Mouse (Mus musculus) cerebellum, postnatal 14 days (tissue): ENCODE measurements at regions not wholly inside any gene's neighbourhood (a gene's known extent, or its start where the extent isn't known, plus 50 kb on each side); places are given as distances from the start of the nearest gene placed in this dataset.
"Not testable (repeated sequence)": the region's sequence is repeated elsewhere in the genome, so short reads cannot be mapped to it uniquely, and the experiment has no call there.

Experiments
- DNase-seq, 2 experiments: peaks; one replicate each; pipeline ENCODE4 v3.0.0; 2021; ENCODE audit warnings: mixed read lengths in 2 of 2

- DNase-seq: no peak
Measured at GRCm38 (mm10) chr16:30687225-30687624, 87.7 kb downstream of the Fam43a start.

GRCm38 (mm10) chr16:30687682-30688081 lies 88.2 kb downstream of the Fam43a start:
- DNase-seq: no peak

- peak; percentile 47 to 56 for DNase-seq
Measured at GRCm38 (mm10) chr16:30690531-30690930, 91.0 kb downstream of the Fam43a start.

- DNase-seq: no peak
Measured at GRCm38 (mm10) chr16:30691964-30692363, 92.4 kb downstream of the Fam43a start.

GRCm38 (mm10) chr16:30692541-30693141 lies 93.1 kb downstream of the Fam43a start:
- DNase-seq: no peak

- no peak for DNase-seq
Measured at GRCm38 (mm10) chr16:30693206-30693605, 93.7 kb downstream of the Fam43a start.

GRCm38 (mm10) chr16:30693839-30694527 lies 94.5 kb downstream of the Fam43a start:
- DNase-seq: no peak

- no peak for DNase-seq
Measured at GRCm38 (mm10) chr16:30695691-30696090, 96.2 kb downstream of the Fam43a start.

GRCm38 (mm10) chr16:30697209-30697608 lies 97.7 kb downstream of the Fam43a start:
- no peak for DNase-seq

- no peak for DNase-seq
Measured at GRCm38 (mm10) chr16:30697806-30698205, 98.3 kb downstream of the Fam43a start.

- no peak for DNase-seq
Measured at GRCm38 (mm10) chr16:30703831-30704230, 104.3 kb downstream of the Fam43a start.

GRCm38 (mm10) chr16:30709501-30709900 lies 110.0 kb downstream of the Fam43a start:
- DNase-seq: no peak

GRCm38 (mm10) chr16:30709975-30710374 lies 110.5 kb downstream of the Fam43a start:
- DNase-seq: no peak

GRCm38 (mm10) chr16:30712570-30712969 lies 113.0 kb downstream of the Fam43a start:
- DNase-seq: no peak

- DNase-seq: not testable (repeated sequence)
Measured at GRCm38 (mm10) chr16:30717577-30717976, 118.1 kb downstream of the Fam43a start.

GRCm38 (mm10) chr16:30720791-30721190 lies 121.3 kb downstream of the Fam43a start:
- DNase-seq: no peak

- no peak for DNase-seq
Measured at GRCm38 (mm10) chr16:30721223-30721622, 121.7 kb downstream of the Fam43a start.

- DNase-seq: no peak
Measured at GRCm38 (mm10) chr16:30722372-30722771, 122.8 kb downstream of the Fam43a start.

- DNase-seq: no peak
Measured at GRCm38 (mm10) chr16:30724591-30724990, 125.1 kb downstream of the Fam43a start.

- DNase-seq: no peak
Measured at GRCm38 (mm10) chr16:30732770-30733415, 133.4 kb downstream of the Fam43a start.

GRCm38 (mm10) chr16:30733478-30733877 lies 134.0 kb downstream of the Fam43a start:
- DNase-seq: no peak

- DNase-seq: no peak
Measured at GRCm38 (mm10) chr16:30735360-30735759, 135.8 kb downstream of the Fam43a start.

GRCm38 (mm10) chr16:30735969-30736368 lies 136.4 kb downstream of the Fam43a start:
- no peak for DNase-seq
